Mouse (Mus musculus): ENCODE data around the gene Fgd3. TPM values are rescaled to one million over a fixed set of nuclear protein-coding genes. Genes with fewer than 3 reads are reported as not detected.

Gene Fgd3
- total RNA-seq, 2 experiments from 2014 or later, result 5.0 to 5.9 TPM

GRCm38 (mm10) chr13:49250716-49251517 lies 69.2 kb downstream of the Fgd3 start:
- no peak for DNase-seq (ENCODE audit: low spot score in 2 of 2)

GRCm38 (mm10) chr13:49249634-49250033 lies 70.5 kb downstream of the Fgd3 start:
- no peak for DNase-seq (ENCODE audit: low spot score in 2 of 2)

- DNase-seq (ENCODE audit: low spot score in 2 of 2), result no peak
These were observed 71.2 kb downstream of the Fgd3 start for GRCm38 (mm10) chr13:49248923-49249322.

- no peak for DNase-seq (ENCODE audit: low spot score in 2 of 2)
These were observed 71.6 kb downstream of the Fgd3 start, which contains the start of gene Susd3 for GRCm38 (mm10) chr13:49248467-49248862. Susd3 (minus strand) TSS chr13:49248706.

GRCm38 (mm10) chr13:49247740-49248466 lies 72.2 kb downstream of the Fgd3 start:
- DNase-seq (ENCODE audit: low spot score in 2 of 2), result no peak

- no peak for DNase-seq (ENCODE audit: low spot score in 2 of 2)
These were observed 72.8 kb downstream of the Fgd3 start for GRCm38 (mm10) chr13:49247232-49247739.

GRCm38 (mm10) chr13:49246626-49247025 lies 73.5 kb downstream of the Fgd3 start:
- DNase-seq (ENCODE audit: low spot score in 2 of 2), result no peak

- DNase-seq (ENCODE audit: low spot score in 2 of 2), result no peak
These were observed 74.1 kb downstream of the Fgd3 start for GRCm38 (mm10) chr13:49246011-49246410.

GRCm38 (mm10) chr13:49245251-49245650 lies 74.9 kb downstream of the Fgd3 start:
- no peak for DNase-seq (ENCODE audit: low spot score in 2 of 2)

- DNase-seq (ENCODE audit: low spot score in 2 of 2), result no peak
These were observed 76.6 kb downstream of the Fgd3 start for GRCm38 (mm10) chr13:49243492-49243891.

- no peak for DNase-seq (ENCODE audit: low spot score in 2 of 2)
These were observed 77.6 kb downstream of the Fgd3 start for GRCm38 (mm10) chr13:49242321-49243065.

- no peak for DNase-seq (ENCODE audit: low spot score in 2 of 2)
These were observed 81.4 kb downstream of the Fgd3 start for GRCm38 (mm10) chr13:49238737-49239136.

- no peak for DNase-seq (ENCODE audit: low spot score in 2 of 2)
These were observed 82.5 kb downstream of the Fgd3 start for GRCm38 (mm10) chr13:49237617-49238016.

GRCm38 (mm10) chr13:49234711-49235110 lies 85.4 kb downstream of the Fgd3 start:
- no peak for DNase-seq (ENCODE audit: low spot score in 2 of 2)

GRCm38 (mm10) chr13:49233792-49234572 lies 86.1 kb downstream of the Fgd3 start:
- DNase-seq (ENCODE audit: low spot score in 2 of 2), result no peak

- no peak for DNase-seq (ENCODE audit: low spot score in 2 of 2)
These were observed 94.5 kb downstream of the Fgd3 start for GRCm38 (mm10) chr13:49225633-49226032.

GRCm38 (mm10) chr13:49225159-49225558 lies 95.0 kb downstream of the Fgd3 start:
- DNase-seq (ENCODE audit: low spot score in 2 of 2), result no peak

GRCm38 (mm10) chr13:49224729-49225128 lies 95.4 kb downstream of the Fgd3 start:
- no peak for DNase-seq (ENCODE audit: low spot score in 2 of 2)

GRCm38 (mm10) chr13:49224314-49224713 lies 95.8 kb downstream of the Fgd3 start:
- no peak for DNase-seq (ENCODE audit: low spot score in 2 of 2)

GRCm38 (mm10) chr13:49220912-49221311 lies 99.2 kb downstream of the Fgd3 start:
- DNase-seq (ENCODE audit: low spot score in 2 of 2), result no peak

- no peak for DNase-seq (ENCODE audit: low spot score in 2 of 2)
These were observed 100.7 kb downstream of the Fgd3 start for GRCm38 (mm10) chr13:49219367-49219766.
